Mouse (Mus musculus): Measurements from ENCODE around the gene Lgr5. TPM values are rescaled to one million over a fixed set of nuclear protein-coding genes. Genes with fewer than 3 reads are reported as not detected.
A peak's percentile ranks its signal among the peaks of the same experiment; 100 is the strongest.

Gene Lgr5
- 0.35 and 0.81 TPM in 2 replicates for total RNA-seq (2017)

DNA sequence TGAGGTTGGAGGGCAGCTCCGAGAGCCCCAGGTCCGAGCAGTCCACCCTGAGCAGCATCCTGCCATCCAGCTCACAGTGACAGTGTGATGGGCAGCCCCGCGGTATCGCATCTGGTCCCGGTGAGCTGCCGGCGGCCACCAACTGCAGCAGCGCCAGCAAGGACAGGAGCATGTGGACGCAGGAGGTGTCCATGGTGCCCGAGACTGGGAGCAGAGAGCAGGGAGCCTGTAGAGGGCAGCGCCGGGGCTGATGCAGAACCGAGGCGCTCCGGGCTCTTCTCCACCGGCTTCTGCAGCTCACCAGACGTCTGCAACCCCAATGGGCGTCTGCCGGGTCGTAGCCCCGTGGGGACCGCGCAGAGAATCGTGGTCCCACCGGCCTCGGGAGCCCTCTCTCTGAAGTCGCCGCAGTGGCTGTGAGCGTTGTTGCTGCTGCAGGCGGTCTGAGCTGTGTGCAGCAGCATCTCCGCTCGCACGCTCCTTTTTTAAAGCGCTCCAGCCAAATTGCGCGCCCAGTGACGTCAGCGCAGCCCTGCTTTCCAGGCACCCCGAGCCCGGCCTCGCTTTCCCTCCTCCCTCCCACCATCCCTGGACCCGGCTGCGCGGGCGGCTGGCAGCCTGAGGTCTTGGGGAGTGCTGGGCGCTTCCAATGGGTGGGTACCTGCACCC, at the start of gene Lgr5:
TSS of gene Lgr5 (minus strand) at position 480 of the 669 bp plus-strand sequence.
- ATAC-seq (replicated peaks in 1 of 2; ENCODE audit: insufficient read depth in 1 of 2, low FRiP score in 2 of 2, low TSS enrichment in 1 of 2, low read depth in 1 of 2, poor library complexity in 2 of 2, severe bottlenecking in 2 of 2): peak; percentile 54 to 63; a peak in 3 of 4 replicates

GRCm38 (mm10) chr10:115626678-115627077, 39.1 kb upstream of the Lgr5 start:
- no peak for ATAC-seq (replicated peaks in 1 of 2; ENCODE audit: insufficient read depth in 1 of 2, low FRiP score in 2 of 2, low TSS enrichment in 1 of 2, low read depth in 1 of 2, poor library complexity in 2 of 2, severe bottlenecking in 2 of 2)

GRCm38 (mm10) chr10:115624957-115625356, 37.4 kb upstream of the Lgr5 start:
- ATAC-seq (replicated peaks in 1 of 2; ENCODE audit: insufficient read depth in 1 of 2, low FRiP score in 2 of 2, low TSS enrichment in 1 of 2, low read depth in 1 of 2, poor library complexity in 2 of 2, severe bottlenecking in 2 of 2): no peak

- peak; percentile 86 to 93 for ATAC-seq (replicated peaks in 1 of 2; ENCODE audit: insufficient read depth in 1 of 2, low FRiP score in 2 of 2, low TSS enrichment in 1 of 2, low read depth in 1 of 2, poor library complexity in 2 of 2, severe bottlenecking in 2 of 2)
These were observed 36.5 kb upstream of the Lgr5 start for GRCm38 (mm10) chr10:115623956-115624671.

GRCm38 (mm10) chr10:115623481-115623880, 35.9 kb upstream of the Lgr5 start:
- no peak for ATAC-seq (replicated peaks in 1 of 2; ENCODE audit: insufficient read depth in 1 of 2, low FRiP score in 2 of 2, low TSS enrichment in 1 of 2, low read depth in 1 of 2, poor library complexity in 2 of 2, severe bottlenecking in 2 of 2)

- no peak for ATAC-seq (replicated peaks in 1 of 2; ENCODE audit: insufficient read depth in 1 of 2, low FRiP score in 2 of 2, low TSS enrichment in 1 of 2, low read depth in 1 of 2, poor library complexity in 2 of 2, severe bottlenecking in 2 of 2)
These were observed 30.8 kb upstream of the Lgr5 start for GRCm38 (mm10) chr10:115618288-115618856.

DNA sequence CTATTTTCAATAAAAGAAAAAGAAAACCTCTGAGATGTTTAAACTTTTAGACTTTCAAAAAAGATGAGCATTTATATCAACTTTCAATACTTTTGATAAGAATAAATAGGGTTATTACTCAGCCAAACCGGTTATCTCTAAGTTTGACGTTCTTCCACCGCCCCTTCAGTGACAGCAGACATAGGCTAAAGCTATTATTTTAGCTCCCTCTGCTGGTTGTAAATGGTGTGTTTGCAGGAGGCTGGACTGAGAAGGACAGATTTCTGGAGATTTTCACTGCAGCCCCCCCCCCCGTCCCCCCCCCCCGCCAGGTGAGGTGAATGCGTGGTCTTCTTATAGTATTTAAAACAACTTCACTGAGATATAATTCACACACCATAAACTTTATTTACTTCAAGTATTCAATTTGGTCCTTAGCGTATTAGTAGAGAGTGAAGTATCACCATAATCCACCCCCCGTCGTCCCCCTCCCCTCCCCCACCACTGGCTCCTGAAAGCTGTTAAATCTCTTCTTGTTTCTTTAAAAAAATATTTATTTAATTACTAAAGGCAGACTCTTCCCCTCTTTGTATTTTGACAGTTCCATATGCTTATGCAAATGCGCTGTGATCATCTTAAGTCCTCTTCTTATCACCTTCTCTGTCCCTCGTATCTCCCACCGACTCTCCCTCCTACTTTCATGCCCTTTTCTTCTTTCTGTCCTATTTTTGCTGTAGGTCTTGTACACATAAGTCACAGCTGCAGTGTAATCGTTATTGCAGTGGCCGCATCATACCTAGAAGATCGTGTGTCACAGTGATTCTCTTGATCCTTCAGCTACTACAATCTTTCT, 30.1 kb upstream of the Lgr5 start:
- ATAC-seq (replicated peaks in 1 of 2; ENCODE audit: insufficient read depth in 1 of 2, low FRiP score in 2 of 2, low TSS enrichment in 1 of 2, low read depth in 1 of 2, poor library complexity in 2 of 2, severe bottlenecking in 2 of 2): peak; percentile 62 to 76; a peak in 2 of 4 replicates

DNA sequence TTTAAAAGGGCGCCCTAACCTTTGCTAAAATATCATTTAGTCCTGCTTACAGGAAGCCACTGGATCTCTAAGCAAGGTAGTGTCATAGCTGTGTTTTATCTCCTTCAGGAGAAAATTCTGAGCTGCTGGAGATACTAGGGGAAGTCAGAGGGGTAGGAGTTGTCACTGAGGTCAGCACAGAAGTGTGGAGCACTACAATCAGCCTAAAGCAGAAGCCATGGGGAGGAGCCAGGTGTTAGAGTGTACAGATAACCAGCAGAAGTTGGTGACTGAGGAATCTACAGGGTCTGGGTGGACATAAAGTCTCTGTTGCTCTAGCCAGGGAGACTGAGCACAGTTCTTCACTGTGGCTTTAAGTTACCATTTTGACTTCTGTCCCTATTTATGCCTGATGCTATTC, 8.2 kb upstream of the Lgr5 start:
- no peak for ATAC-seq (replicated peaks in 1 of 2; ENCODE audit: insufficient read depth in 1 of 2, low FRiP score in 2 of 2, low TSS enrichment in 1 of 2, low read depth in 1 of 2, poor library complexity in 2 of 2, severe bottlenecking in 2 of 2)

GRCm38 (mm10) chr10:115593651-115594050, 6.1 kb upstream of the Lgr5 start:
- no peak for ATAC-seq (replicated peaks in 1 of 2; ENCODE audit: insufficient read depth in 1 of 2, low FRiP score in 2 of 2, low TSS enrichment in 1 of 2, low read depth in 1 of 2, poor library complexity in 2 of 2, severe bottlenecking in 2 of 2)

DNA sequence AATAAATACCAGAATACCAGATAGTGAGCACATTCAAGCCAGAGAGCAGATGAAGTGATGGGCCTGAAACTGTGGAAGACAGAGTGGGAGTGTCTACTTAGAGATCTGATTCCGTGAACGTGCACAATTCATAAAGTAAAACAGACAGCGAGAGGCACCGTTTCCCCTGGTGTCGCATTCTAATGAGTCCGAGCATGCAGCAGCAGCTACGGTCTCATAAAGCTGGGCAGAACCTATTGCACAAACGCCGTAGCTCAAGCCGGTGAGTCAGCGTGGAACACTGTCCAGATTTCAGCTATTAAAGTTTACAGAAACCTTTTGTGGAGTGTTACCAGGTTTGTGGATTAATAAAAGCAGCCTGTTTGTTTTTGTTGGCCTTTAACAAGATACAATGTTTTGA, 5.6 kb upstream of the Lgr5 start:
- ATAC-seq (replicated peaks in 1 of 2; ENCODE audit: insufficient read depth in 1 of 2, low FRiP score in 2 of 2, low TSS enrichment in 1 of 2, low read depth in 1 of 2, poor library complexity in 2 of 2, severe bottlenecking in 2 of 2): no peak

- ATAC-seq (replicated peaks in 1 of 2; ENCODE audit: insufficient read depth in 1 of 2, low FRiP score in 2 of 2, low TSS enrichment in 1 of 2, low read depth in 1 of 2, poor library complexity in 2 of 2, severe bottlenecking in 2 of 2): no peak
These were observed 399 bp upstream of the Lgr5 start for GRCm38 (mm10) chr10:115587979-115588378.

DNA sequence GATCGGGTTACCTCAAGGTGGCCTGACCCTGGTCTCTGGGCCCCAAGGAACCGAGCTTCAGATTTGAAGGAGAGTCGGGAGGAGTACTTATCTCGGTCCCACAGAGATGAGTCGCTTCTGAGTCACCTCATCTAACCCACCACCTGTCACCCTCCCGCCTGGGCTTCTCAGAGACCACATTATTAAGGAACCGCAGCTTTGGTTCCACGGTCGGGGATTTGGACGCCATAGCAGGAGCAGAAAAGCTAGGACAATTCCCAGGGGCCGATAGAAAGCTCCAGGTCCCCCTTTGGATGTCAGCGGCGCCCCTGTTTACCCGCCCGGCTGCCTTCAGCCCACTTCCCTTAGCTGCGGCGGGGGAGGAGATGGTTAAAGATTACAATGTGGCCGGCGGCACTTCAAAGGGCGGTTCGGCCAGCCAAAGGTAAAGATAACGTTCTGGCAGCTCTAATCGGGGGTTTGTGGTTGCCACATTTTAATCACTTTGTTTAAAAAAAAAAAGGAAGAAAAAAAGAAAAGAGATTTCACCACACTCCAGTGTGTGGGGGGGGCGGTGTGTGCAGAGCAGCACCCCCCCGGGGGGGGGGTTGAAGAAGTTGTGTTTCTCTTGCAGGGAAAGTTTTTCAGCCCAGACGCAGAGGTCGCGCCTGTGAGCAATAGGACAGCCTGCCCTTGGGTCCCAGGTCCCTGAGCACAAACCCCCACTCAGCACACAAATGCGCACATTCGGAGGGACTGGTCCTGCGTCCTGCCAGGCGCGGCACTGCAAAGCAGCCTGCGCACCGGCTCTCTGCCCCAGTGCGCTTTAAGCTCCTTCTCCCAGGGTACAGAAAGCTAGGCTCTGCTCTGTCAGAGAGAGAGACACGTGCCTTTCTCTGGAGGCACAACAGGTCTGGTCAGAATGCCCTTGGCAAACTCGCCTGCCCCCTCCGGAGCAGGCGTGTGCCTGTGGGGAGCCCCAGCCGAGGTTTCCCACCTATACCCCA, 1.0 kb downstream of the Lgr5 start:
- peak; percentile 47 to 54; a peak in 3 of 4 replicates for ATAC-seq (replicated peaks in 1 of 2; ENCODE audit: insufficient read depth in 1 of 2, low FRiP score in 2 of 2, low TSS enrichment in 1 of 2, low read depth in 1 of 2, poor library complexity in 2 of 2, severe bottlenecking in 2 of 2)

DNA sequence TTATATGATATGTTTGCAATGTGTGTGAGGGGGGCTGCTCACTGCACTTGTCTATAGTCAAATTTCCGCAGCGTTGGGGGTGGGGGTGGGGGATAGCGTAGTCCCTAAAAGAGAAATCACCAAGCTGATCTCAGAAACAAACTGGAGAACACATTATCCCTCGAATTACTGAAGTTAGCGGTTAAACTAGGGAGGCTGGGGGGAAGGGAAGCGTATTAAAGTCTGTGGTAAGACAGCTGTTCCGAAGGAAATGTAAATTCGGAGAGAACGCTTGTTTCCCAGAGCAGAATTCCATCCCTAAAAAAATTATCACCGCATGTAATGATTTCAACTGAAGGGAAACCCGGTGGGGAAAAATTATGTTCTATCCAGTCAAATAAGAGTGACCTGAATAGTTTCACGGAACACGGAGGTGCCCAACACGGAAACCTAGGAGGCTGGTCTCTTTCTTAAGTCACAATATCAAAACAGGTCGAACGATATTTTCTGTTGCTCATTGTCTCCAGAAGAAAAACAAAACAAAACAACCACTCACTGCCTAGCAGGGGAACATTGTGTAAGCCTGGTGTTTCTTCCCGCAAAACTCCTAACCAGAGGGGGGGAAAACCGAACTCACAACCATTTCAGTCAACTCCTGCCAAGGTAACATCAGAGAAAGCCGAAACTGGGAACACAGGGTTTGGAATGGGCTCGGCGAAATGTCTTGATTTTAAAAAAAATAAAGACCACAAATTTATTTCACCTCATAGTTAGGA, 1.9 kb downstream of the Lgr5 start:
- no peak for ATAC-seq (replicated peaks in 1 of 2; ENCODE audit: insufficient read depth in 1 of 2, low FRiP score in 2 of 2, low TSS enrichment in 1 of 2, low read depth in 1 of 2, poor library complexity in 2 of 2, severe bottlenecking in 2 of 2)

DNA sequence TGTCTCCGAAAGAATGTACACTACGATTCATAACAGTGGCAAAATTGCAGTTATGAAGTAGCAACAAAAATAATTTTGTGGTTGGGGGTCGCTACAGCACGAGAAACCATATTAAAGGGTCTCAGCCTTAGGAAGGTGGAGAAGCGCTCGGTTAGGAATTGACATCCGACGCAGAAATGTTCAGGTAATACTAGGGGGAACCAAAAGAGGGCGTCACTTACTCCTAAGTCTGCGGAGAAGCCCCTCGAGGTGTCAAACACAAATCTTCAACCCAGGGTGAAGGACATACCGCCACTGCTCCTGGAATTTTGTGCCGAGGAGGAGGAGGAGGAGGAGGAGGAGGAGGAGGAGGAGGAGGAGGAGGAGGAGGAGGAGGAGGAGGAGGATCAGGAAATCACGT, 2.9 kb downstream of the Lgr5 start:
- no peak for ATAC-seq (replicated peaks in 1 of 2; ENCODE audit: insufficient read depth in 1 of 2, low FRiP score in 2 of 2, low TSS enrichment in 1 of 2, low read depth in 1 of 2, poor library complexity in 2 of 2, severe bottlenecking in 2 of 2)

- ATAC-seq (replicated peaks in 1 of 2; ENCODE audit: insufficient read depth in 1 of 2, low FRiP score in 2 of 2, low TSS enrichment in 1 of 2, low read depth in 1 of 2, poor library complexity in 2 of 2, severe bottlenecking in 2 of 2): no peak
These were observed 4.5 kb downstream of the Lgr5 start for GRCm38 (mm10) chr10:115583071-115583470.

DNA sequence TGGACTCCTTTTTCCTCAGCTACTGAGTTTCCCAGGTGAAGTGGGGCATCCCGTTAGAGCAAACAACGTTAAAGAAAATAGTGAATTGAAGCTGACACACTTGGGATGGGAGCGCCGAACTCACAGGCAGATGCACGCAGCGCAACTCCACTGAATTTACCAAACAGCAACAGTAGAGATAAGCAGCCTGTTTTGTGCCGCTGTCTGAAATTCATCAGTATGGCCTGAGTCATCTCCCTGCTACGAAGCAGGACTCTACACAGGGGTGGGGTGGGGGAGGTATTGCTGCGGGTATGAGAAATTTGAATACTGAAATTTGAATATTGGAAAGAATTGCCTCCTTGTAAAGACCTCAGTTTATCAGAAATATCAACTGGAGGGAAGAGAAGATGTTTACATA, 5.6 kb downstream of the Lgr5 start:
- ATAC-seq (replicated peaks in 1 of 2; ENCODE audit: insufficient read depth in 1 of 2, low FRiP score in 2 of 2, low TSS enrichment in 1 of 2, low read depth in 1 of 2, poor library complexity in 2 of 2, severe bottlenecking in 2 of 2): no peak

Data from hematopoietic stem cell, adult 5-6 weeks (primary cell).